Mouse (Mus musculus) small intestine, adult 2 months (tissue): ENCODE data around the gene Ugt1a6b. TPM values are rescaled to one million over a fixed set of nuclear protein-coding genes. Genes with fewer than 3 reads are reported as not detected.
"Not testable (repeated sequence)": the region's sequence is repeated elsewhere in the genome, so short reads cannot be mapped to it uniquely, and the experiment has no call there.

Experiments
- H3K27ac ChIP-seq: fragments of 200-500 bp; 2 replicates; pipeline ENCODE4 v1.5.1; 2012; ENCODE audit warnings: low read depth, low read length, control low read depth, inconsistent platforms; ENCODE audit not compliant: insufficient read depth
- H3K27me3 ChIP-seq: fragments of 200-500 bp; 2 replicates; pipeline ENCODE4 v1.6.1; 2012; ENCODE audit warnings: mild to moderate bottlenecking, moderate library complexity, low read length, inconsistent platforms; ENCODE audit not compliant: control insufficient read depth, insufficient read depth
- H3K36me3 ChIP-seq: fragments of 200-500 bp; 2 replicates; pipeline ENCODE4 v1.6.1; 2012; ENCODE audit warnings: mild to moderate bottlenecking, low read length, control low read depth, inconsistent platforms; ENCODE audit not compliant: control insufficient read depth, insufficient read depth
- H3K4me1 ChIP-seq: fragments of 200-500 bp; 2 replicates; pipeline ENCODE4 v1.6.1; 2012; ENCODE audit warnings: low read length, inconsistent platforms, mixed read lengths; ENCODE audit not compliant: control insufficient read depth, insufficient read depth, insufficient read length
- H3K4me3 ChIP-seq: fragments of 200-500 bp; 2 replicates; pipeline ENCODE4 v1.5.1; 2012; ENCODE audit warnings: low read depth, mild to moderate bottlenecking, control low read depth, inconsistent platforms, low read length, moderate library complexity
- CTCF ChIP-seq: fragments of 200-500 bp; IDR thresholded peaks from 2 replicates; pipeline ENCODE4 v1.5.1; 2012; ENCODE audit warnings: low read depth, mild to moderate bottlenecking, control low read depth, inconsistent platforms, low read length, moderate library complexity, mixed read lengths; ENCODE audit not compliant: insufficient replicate concordance, insufficient read length; ENCODE audit errors: extremely low read depth
- POLR2A ChIP-seq: fragments of 200-500 bp; IDR thresholded peaks from 2 replicates; pipeline ENCODE4 v1.6.1; 2012; ENCODE audit warnings: low read depth, mild to moderate bottlenecking, control low read depth, inconsistent platforms, low read length, moderate library complexity
- WGBS: fragments of 180-500 bp; shearing (Covaris S2); methylation state at CpG from one replicate; pipeline ENCODE4 v1.1.7; 2018; 5-methylcytosine and 5-hydroxymethylcytosine counted together
- polyA plus RNA-seq: library from polyadenylated mRNA; depleted of rRNA; stranded (reverse); fragments of >200 nt; gene quantifications from 2 replicates; pipeline ENCODE4 v1.2.3, GENCODE M21; 2012; rRNA removed

Gene Ugt1a6b
- polyA plus RNA-seq = 2.7 and 3.6 TPM in 2 replicates

DNA sequence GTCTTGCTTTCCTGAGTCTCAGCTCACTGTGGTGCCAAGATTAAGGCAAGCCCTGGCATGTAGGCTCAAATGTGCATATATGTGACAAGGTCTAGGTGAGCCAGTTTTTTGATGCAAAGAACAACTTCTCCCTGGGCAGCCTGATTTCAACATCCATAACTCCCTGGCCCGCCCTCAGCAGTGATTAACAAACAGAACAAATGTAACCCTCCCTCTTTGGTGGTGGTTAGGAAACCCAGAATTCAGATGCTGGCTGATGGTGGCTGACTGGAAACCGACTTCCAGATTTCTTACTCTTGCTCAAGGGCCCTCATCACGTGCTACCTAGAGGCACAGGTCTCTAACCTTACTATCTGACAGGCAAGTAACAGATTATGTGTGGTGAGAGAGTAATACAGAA is at the start of gene Ugt1a6b:
Gene Ugt1a6b (plus strand): TSS at position 234 of the 400 bp plus-strand sequence.
- H3K27me3 ChIP-seq, H3K36me3 ChIP-seq, H3K4me3 ChIP-seq, H3K27ac ChIP-seq: not testable (repeated sequence)
- H3K4me1 ChIP-seq = peaks cover 18% of the 10 kb centered on the region; the same call in 1 of the 2 replicates
- 43% methylated on average over 3 of the region's 3 CpGs for WGBS

DNA sequence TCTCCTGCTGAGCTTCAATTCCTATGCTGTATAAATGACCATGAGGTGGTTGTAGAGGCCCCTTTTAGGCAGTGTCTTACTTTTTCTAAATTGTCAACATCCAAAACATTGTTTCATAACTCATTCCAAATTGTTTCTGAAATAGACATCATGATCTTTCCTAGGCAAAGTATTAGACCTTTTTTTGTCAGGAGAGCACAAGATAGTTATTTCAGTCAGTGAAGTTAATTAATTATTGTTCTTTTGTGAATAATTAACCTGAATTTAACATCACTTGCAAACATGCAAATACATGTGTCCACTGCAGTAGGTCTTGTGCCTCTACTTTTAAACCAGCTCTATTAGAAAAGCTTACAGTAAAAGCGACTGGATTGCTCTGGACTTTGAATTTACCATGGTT is 48.0 kb upstream of the Ugt1a6b start, which contains the start of gene Ugt1a10:
Gene Ugt1a10 (plus strand): TSS at position 301 of the 400 bp plus-strand sequence.
- 82% methylated on average over 1 of the region's 1 CpGs for WGBS
- Histone ChIP-seq H3K27ac (no peak within 1 kb of the TSS), H3K36me3 (no peaks in the 10 kb centered on the region), H3K27me3 (no peaks in the 10 kb centered on the region), H3K4me1 (no peaks in the 10 kb centered on the region), H3K4me3 (no peak within 1 kb of the TSS)
- no peak for TF ChIP-seq CTCF
- TF ChIP-seq POLR2A = no peak

DNA sequence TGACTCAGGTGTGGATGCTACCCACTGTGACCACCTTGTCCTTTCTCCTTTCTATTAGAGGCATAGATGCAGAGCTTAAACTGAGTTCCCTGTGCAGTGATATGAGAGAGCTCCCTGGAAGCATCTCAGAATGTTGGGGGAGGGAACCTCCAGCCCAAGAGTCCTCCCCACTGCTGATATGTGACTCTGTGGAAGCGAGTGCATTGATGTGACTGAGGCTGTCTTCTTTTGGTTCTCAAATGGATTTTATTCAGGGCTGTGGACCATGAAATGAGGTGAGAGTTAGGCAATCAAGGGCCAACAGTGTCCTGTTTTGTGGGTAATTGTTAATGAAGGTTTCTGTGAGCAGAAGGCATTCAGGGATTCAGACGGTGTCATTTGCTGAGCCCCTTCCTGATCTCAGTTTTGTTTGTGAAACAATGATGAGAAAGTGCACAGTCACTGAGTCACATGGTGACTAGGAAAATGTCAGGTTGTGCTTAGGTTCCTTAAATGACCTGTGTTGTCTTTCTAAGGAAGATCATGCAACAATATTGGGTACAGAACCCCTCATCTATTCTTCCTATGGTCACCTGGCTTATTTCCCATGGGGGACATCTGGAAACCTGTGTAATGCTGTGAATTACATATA is 36.5 kb upstream of the Ugt1a6b start:
- not testable (repeated sequence) for H3K36me3 ChIP-seq, H3K27me3 ChIP-seq, H3K27ac ChIP-seq, H3K4me3 ChIP-seq, H3K4me1 ChIP-seq
- 86% methylated on average over 1 of the region's 2 CpGs for WGBS

DNA sequence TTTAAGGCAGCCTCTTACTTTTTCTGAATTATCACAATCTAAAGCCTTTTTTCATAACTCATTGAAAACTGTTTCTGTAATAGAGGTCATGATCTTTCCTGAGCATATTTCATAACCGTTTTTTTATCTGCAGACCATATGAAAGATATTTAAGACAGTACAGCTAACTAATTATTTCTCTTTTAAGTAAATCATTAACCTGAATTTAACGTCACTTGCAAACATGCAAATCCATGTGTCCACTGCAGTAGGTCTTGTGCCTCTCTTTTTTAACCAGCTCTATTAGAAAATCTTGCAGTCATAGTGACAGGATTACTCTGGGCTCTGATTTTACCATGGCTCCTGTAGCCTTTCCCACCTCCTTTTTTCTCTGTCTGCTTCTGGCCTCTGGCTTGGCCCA is 32.6 kb upstream of the Ugt1a6b start, which contains the start of gene Ugt1a9:
Gene Ugt1a9 (plus strand): TSS at position 306 of the 400 bp plus-strand sequence.
- TF ChIP-seq POLR2A (no peak), CTCF (no peak)
- Histone ChIP-seq H3K27me3 (no peaks in the 10 kb centered on the region), H3K36me3 (no peaks in the 10 kb centered on the region), H3K4me3 (no peak within 1 kb of the TSS), H3K4me1 (peaks cover 3% of the 10 kb centered on the region; the same call in 1 of the 2 replicates), H3K27ac (no peak within 1 kb of the TSS)
- WGBS = 15% methylated on average over 2 of the region's 2 CpGs

DNA sequence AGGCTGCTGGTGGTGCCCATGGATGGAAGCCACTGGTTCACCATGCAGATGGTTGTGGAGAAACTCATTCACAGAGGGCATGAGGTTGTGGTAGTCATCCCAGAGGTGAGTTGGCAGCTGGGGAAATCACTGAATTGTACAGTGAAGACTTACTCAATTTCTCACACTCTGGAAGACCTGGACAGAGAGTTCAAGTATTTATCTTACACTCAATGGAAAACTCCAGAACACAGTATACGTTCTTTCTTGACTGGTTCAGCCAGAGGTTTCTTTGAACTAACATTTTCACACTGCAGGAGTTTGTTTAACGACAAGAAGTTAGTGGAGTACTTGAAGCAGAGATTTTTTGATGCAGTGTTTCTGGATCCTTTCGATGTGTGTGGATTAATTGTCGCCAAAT is 32.1 kb upstream of the Ugt1a6b start:
- H3K27me3 ChIP-seq = no peaks in the 10 kb centered on the region
- 82% methylated on average over 4 of the region's 4 CpGs for WGBS
- TF ChIP-seq CTCF (no peak), POLR2A (no peak)
- H3K27ac ChIP-seq = no peak overlapping the region
- H3K4me3 ChIP-seq = no peak overlapping the region
- H3K36me3 ChIP-seq = no peaks in the 10 kb centered on the region
- H3K4me1 ChIP-seq = peaks cover 3% of the 10 kb centered on the region; the same call in 1 of the 2 replicates

DNA sequence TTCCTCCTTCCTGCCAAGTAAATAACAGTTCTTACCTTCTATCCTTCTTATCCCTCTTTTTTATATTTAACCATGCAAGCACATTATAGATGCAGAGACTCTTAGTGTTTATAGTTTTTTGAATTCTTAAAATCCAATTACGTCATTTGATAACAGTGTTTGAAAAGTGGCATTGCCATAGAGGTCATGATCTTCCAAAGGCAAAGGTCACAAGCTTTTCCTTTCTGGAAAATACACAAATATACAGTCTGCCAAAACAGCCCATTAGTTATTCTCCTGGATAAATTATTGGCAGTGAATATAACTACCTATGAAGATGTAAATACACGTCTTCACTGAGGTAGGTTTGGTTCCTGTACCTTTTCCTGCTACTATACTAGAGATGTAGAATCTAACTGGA is 28.6 kb upstream of the Ugt1a6b start:
- Histone ChIP-seq H3K27ac (no peak overlapping the region), H3K27me3 (no peaks in the 10 kb centered on the region), H3K36me3 (no peaks in the 10 kb centered on the region), H3K4me3 (no peak overlapping the region), H3K4me1 (peaks cover 3% of the 10 kb centered on the region; the same call in 1 of the 2 replicates)
- no peak for TF ChIP-seq POLR2A
- no peak for TF ChIP-seq CTCF
- WGBS = 84% methylated on average over 2 of the region's 2 CpGs

DNA sequence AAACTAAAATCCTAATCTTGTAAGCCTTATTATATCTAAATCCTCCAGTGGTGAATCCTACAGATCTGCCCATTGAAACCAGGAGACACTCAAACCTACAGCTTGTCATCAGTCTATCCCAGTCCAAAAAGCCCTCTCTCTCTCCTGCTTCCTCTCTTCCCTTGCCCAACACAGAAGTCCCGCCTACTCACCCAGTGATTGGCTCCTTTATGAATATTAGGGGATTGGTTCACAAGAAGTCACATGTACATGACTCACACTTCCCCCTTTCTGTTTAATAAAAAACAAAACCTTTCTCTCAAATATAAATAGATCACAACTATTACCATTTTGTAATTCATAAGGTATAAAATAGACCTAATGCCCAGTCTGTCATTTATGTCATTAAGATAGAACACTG is 25.9 kb upstream of the Ugt1a6b start:
- TF ChIP-seq POLR2A (no peak), CTCF (no peak)
- H3K27ac ChIP-seq = no peak overlapping the region
- no peaks in the 10 kb centered on the region for H3K36me3 ChIP-seq
- no peak overlapping the region for H3K4me3 ChIP-seq
- no peaks in the 10 kb centered on the region for H3K4me1 ChIP-seq
- no peaks in the 10 kb centered on the region for H3K27me3 ChIP-seq
- WGBS = 87% methylated on average over 1 of the region's 1 CpGs

DNA sequence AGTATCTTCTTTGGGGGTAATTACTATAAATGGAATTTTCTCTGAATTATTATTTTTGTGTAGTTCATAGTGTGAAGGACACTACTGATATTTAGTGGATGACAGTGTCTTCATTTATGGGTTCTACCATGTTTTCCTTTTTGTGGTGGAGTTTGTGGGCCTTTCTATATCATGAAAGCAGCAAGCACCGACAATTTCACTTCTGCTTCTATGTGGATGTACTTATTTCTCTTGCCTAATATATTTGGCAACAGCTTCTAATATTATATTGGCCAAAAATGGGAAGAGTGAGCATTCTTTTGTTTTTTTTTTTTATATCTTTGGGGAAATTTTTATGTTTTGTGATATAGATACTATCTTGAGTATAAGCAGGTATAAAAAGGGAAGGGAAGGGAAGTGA is 21.4 kb upstream of the Ugt1a6b start:
- Histone ChIP-seq H3K4me3 (no peak overlapping the region), H3K4me1 (peaks cover 7% of the 10 kb centered on the region; the same call in 1 of the 2 replicates), H3K27ac (no peak overlapping the region), H3K36me3 (no peaks in the 10 kb centered on the region), H3K27me3 (no peaks in the 10 kb centered on the region)
- WGBS = 76% methylated on average over 1 of the region's 1 CpGs
- TF ChIP-seq CTCF (no peak), POLR2A (no peak)
